ENCODE assay signal across 28 mouse cellular contexts in the genomic region with DNA sequence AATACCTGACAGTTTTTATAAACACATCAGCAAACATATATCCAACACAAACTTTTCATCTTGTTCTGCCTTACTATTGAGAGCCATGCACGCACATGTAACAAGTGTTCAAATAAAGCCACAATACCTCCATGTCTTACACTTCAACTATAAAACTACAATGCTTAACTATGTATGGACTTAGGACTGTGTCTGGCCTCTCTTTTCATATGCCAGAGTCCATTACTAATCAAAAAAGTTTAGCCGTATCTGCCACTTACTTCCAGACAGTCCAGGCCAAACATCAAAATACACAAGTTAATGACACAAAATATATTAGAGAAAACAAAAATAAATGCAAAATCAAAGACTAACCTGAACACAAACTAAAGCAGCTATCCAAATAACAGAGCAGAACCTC.
"Had no signal": no experiment of that assay in that cellular context is flagged by ENCODE, and none has a peak within 500 bp of the region (broad histone marks: within the 10 kb centered on the region; RNA-seq: fewer than 3 reads in every experiment).

No protein-coding gene starts in this region.

- H3K27me3 ChIP-seq: embryonic facial prominence, embryonic 12.5 days; embryonic facial prominence, embryonic 13.5 days; embryonic facial prominence, embryonic 15.5 days; forebrain, embryonic 12.5 days; forebrain, embryonic 13.5 days; forebrain, embryonic 15.5 days had no signal

- H3K9ac ChIP-seq: embryonic facial prominence, embryonic 12.5 days; embryonic facial prominence, embryonic 13.5 days; embryonic facial prominence, embryonic 15.5 days; forebrain, embryonic 12.5 days; forebrain, embryonic 13.5 days; forebrain, embryonic 15.5 days; forebrain, postnatal 0 days had no signal

- H3K36me3 ChIP-seq: embryonic facial prominence, embryonic 10.5 days; embryonic facial prominence, embryonic 12.5 days; embryonic facial prominence, embryonic 13.5 days; embryonic facial prominence, embryonic 15.5 days; forebrain, embryonic 10.5 days; forebrain, embryonic 12.5 days; forebrain, embryonic 15.5 days had no signal

- H3K4me2 ChIP-seq: embryonic facial prominence, embryonic 12.5 days; embryonic facial prominence, embryonic 13.5 days; embryonic facial prominence, embryonic 15.5 days; forebrain, embryonic 12.5 days; forebrain, embryonic 13.5 days; forebrain, embryonic 15.5 days had no signal

- H3K4me3 ChIP-seq: embryonic facial prominence, embryonic 10.5 days; embryonic facial prominence, embryonic 12.5 days; embryonic facial prominence, embryonic 13.5 days; embryonic facial prominence, embryonic 15.5 days; erythroblast, embryonic 14.5 days; forebrain, embryonic 10.5 days; forebrain, embryonic 12.5 days; forebrain, embryonic 13.5 days; forebrain, embryonic 15.5 days; gastrocnemius, adult 2 months had no signal

- H3K27ac ChIP-seq: embryonic facial prominence, embryonic 10.5 days; embryonic facial prominence, embryonic 12.5 days; embryonic facial prominence, embryonic 13.5 days; embryonic facial prominence, embryonic 15.5 days; forebrain, embryonic 10.5 days; forebrain, embryonic 12.5 days; forebrain, embryonic 13.5 days; forebrain, embryonic 15.5 days; gastrocnemius, adult 2 months had no signal

- H3K4me1 ChIP-seq: embryonic facial prominence, embryonic 10.5 days; embryonic facial prominence, embryonic 12.5 days; embryonic facial prominence, embryonic 13.5 days; embryonic facial prominence, embryonic 15.5 days; forebrain, embryonic 10.5 days; forebrain, embryonic 12.5 days; forebrain, embryonic 13.5 days; forebrain, embryonic 15.5 days had no signal

- ATAC-seq: forebrain, embryonic 13.5 days; forebrain, embryonic 14.5 days; forebrain, embryonic 15.5 days; forebrain, embryonic 16.5 days; forebrain, postnatal 0 days had no signal

- H3K9me3 ChIP-seq: embryonic facial prominence, embryonic 10.5 days; embryonic facial prominence, embryonic 12.5 days; embryonic facial prominence, embryonic 13.5 days; embryonic facial prominence, embryonic 15.5 days; forebrain, embryonic 10.5 days; forebrain, embryonic 12.5 days; forebrain, embryonic 13.5 days; forebrain, embryonic 15.5 days had no signal

- DNase-seq: cerebellum, adult 18-20 months; cerebellum, adult 2 months; cerebellum, adult 8-10 months; cerebellum, adult 9-10 months; cerebellum, adult 9-11 months; cerebellum, postnatal 10 days; cerebellum, postnatal 14 days; cerebellum, postnatal 25 days; cerebellum, postnatal 36 days; embryo, embryonic 11 days; forebrain, postnatal 0 days; gastrocnemius, adult 2 months; gastrocnemius, postnatal 10 days; gastrocnemius, postnatal 14 days; gastrocnemius, postnatal 25 days; gastrocnemius, postnatal 36 days; heart, adult 11 months had no signal
